Comparison of ENCODE assay signal across 7 mouse cellular contexts in genomic region chr2:109904171-109904821, GRCm38 (mm10). TPM values are rescaled to one million over a fixed set of nuclear protein-coding genes. Genes with fewer than 3 reads are reported as not detected.
DNase-seq lines count a peak whose midpoint lies in the region; ATAC-seq lines count a peak whose summit lies in the region.

No protein-coding gene starts in this region.

- intact Hi-C loops in left cerebral cortex, postnatal 14 days (cut with DNase I) = loop anchor here (1.0 to 10.0 kb wide), 3 partner anchors 301 to 1151 kb away; no protein-coding TSS in a partner anchor

- no peaks in the 10 kb centered on the region for H3K27me3 ChIP-seq in intestine, embryonic 16.5 days (replicated peaks; ENCODE audit: control insufficient read depth, insufficient read depth, low read length)
- H3K27me3 ChIP-seq in midbrain, embryonic 11.5 days (ENCODE audit: control insufficient read depth, insufficient read depth, low read length) = no peaks in the 10 kb centered on the region

- DNase-seq in adipocyte (ENCODE audit: low spot score) = peak; percentile 98
- DNase-seq in cerebellum, postnatal 4 days (ENCODE audit: low spot score in 2 of 2) = peak; percentile 88 to 90
- DNase-seq in gastrocnemius, postnatal 10 days = peak; percentile 82
- DNase-seq in left cerebral cortex, postnatal 14 days (ENCODE audit: low spot score in 2 of 2) = peak; percentile 93 to 95
- peak; percentile 99 for DNase-seq in midbrain, embryonic 11.5 days (ENCODE audit: low spot score, missing footprints)
- DNase-seq in right cerebral cortex, postnatal 4 days = peak; percentile 85

- no peak overlapping the region for H3K4me2 ChIP-seq in intestine, embryonic 16.5 days (ENCODE audit: low read depth, low read length)
- H3K4me2 ChIP-seq in midbrain, embryonic 11.5 days = no peak overlapping the region

- peak; percentile 60 for ATAC-seq in intestine, embryonic 16.5 days
- ATAC-seq in midbrain, embryonic 11.5 days (ENCODE audit: low FRiP score) = peak; percentile 76

- H3K9me3 ChIP-seq in intestine, embryonic 16.5 days (ENCODE audit: control insufficient read depth, low read length) = no peaks in the 10 kb centered on the region
- no peaks in the 10 kb centered on the region for H3K9me3 ChIP-seq in midbrain, embryonic 11.5 days (ENCODE audit: control insufficient read depth, low read length)

- H3K4me1 ChIP-seq in intestine, embryonic 16.5 days (ENCODE audit: control insufficient read depth, insufficient read depth, low read length) = no peaks in the 10 kb centered on the region
- no peaks in the 10 kb centered on the region for H3K4me1 ChIP-seq in midbrain, embryonic 11.5 days (ENCODE audit: control insufficient read depth, insufficient read depth, low read length)

- no peaks in the 10 kb centered on the region for H3K36me3 ChIP-seq in intestine, embryonic 16.5 days (ENCODE audit: control insufficient read depth, insufficient read depth, low read length)
- H3K36me3 ChIP-seq in midbrain, embryonic 11.5 days (ENCODE audit: control insufficient read depth, insufficient read depth, low read length) = peaks cover 3% of the 10 kb centered on the region; the same call in 1 of the 2 replicates

- no peak overlapping the region for H3K4me3 ChIP-seq in intestine, embryonic 16.5 days (ENCODE audit: low read length)
- H3K4me3 ChIP-seq in midbrain, embryonic 11.5 days (ENCODE audit: low read depth, low read length) = no peak overlapping the region

- under 1% methylated on average over 7 of the region's 7 CpGs for WGBS in intestine, embryonic 16.5 days
- WGBS in midbrain, embryonic 11.5 days = under 1% methylated on average over 7 of the region's 7 CpGs

- H3K9ac ChIP-seq in intestine, embryonic 16.5 days (ENCODE audit: low read depth, low read length) = no peak overlapping the region
- no peak overlapping the region for H3K9ac ChIP-seq in midbrain, embryonic 11.5 days (ENCODE audit: low read length)

- no peak overlapping the region for H3K27ac ChIP-seq in intestine, embryonic 16.5 days (ENCODE audit: low read length)
- no peak overlapping the region for H3K27ac ChIP-seq in midbrain, embryonic 11.5 days (ENCODE audit: low read depth, low read length)

RNA-seq across cellular contexts. Expression of gene Lgr4, which starts 13.2 kb away (rescaled TPM):
- 10 to 100 TPM; 25.0 to 25.3 TPM for total RNA-seq in gastrocnemius, postnatal 10 days (2021)
- polyA plus RNA-seq in intestine, embryonic 16.5 days (2015; fragmentation: Nextera tagmentation; extraction: Ambion mirVana) = 18.9 and 19.0 TPM in 2 replicates
- 10 to 100 TPM; 22.1 to 23.0 TPM for total RNA-seq in left cerebral cortex, postnatal 14 days (2021)
- 15.8 and 17.6 TPM in 2 replicates for polyA plus RNA-seq in midbrain, embryonic 11.5 days (2014; fragmentation: Nextera tagmentation; extraction: Ambion mirVana)

RNA-seq across cellular contexts. Expression of gene Lin7c, which starts 13.6 kb away (rescaled TPM):
- total RNA-seq in gastrocnemius, postnatal 10 days (2021) = 10 to 100 TPM; 30.4 to 32.1 TPM
- polyA plus RNA-seq in intestine, embryonic 16.5 days (2015; fragmentation: Nextera tagmentation; extraction: Ambion mirVana) = 61.9 and 67.0 TPM in 2 replicates
- total RNA-seq in left cerebral cortex, postnatal 14 days (2021) = 10 to 100 TPM; 82.2 to 83.1 TPM
- 145 and 174 TPM in 2 replicates for polyA plus RNA-seq in midbrain, embryonic 11.5 days (2014; fragmentation: Nextera tagmentation; extraction: Ambion mirVana)
